Mouse (Mus musculus) ES-Bruce4 (cell line): ENCODE measurements around the gene Add3.

ENCODE experiments used
- CTCF ChIP-seq: IDR thresholded peaks from one replicate; pipeline ENCODE4 v1.8.1; 2011; ENCODE audit warnings: low read depth, low read length
- EP300 ChIP-seq: IDR thresholded peaks from 2 replicates; pipeline ENCODE4 v1.6.1; 2011; ENCODE audit warnings: low read depth, low read length; ENCODE audit not compliant: insufficient read depth
- POLR2A ChIP-seq: IDR thresholded peaks from one replicate; pipeline ENCODE4 v1.8.1; 2011; ENCODE audit warnings: low read length; ENCODE audit not compliant: insufficient read depth

GRCm38 (mm10) chr19:53145075-53145474 lies 4.8 kb downstream of the Add3 start:
- no peak for TF ChIP-seq POLR2A
- TF ChIP-seq CTCF = no peak
- TF ChIP-seq EP300 = no peak
